1 mouse cellular context compared by ENCODE assay signal in the genomic region with DNA sequence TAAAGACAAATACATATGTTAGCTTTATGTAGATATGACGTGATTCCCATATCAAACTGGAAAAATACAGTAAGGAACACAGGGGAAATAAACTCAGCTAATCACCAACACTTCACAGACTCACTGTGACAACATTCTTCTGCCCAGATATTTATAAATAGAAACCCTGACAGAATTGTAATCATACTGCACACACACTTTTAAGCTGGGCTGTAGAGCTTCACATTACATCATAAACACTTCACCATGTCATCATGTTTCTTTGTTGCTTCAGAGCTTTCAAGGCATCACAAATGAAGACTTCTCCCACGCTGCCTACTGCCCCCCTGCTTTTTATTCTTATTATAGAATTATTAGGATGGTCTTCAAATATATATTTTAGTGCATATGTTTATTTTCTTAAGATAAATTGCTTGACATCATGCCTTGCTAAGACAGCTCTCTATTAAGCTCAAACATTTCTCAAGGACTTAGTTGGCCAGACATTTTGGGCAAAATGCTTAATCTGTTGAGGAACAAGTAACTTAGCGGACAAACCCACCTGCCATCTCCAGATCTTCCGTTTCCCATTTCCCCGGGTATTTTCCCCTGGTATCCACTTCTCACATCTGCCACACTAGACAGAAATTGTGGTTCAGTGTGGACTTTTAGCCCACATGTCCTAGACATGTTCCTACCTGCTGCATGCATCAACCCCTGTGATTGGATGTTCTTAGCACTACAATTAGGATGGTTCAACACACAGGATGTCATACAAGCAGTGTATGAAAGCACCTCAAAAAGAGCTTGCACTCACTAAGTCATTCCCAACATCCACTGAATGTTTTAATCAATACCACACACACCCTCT.
A peak's percentile ranks its signal among the peaks of the same experiment; 100 is the strongest.
TF ChIP-seq lines count a peak whose summit lies in the region.

No protein-coding gene starts in this region.

TF ChIP-seq in CH12.LX, 34 proteins besides CTCF, POLR2A, EP300 and RAD21:
- TF ChIP-seq ZNF384 (IDR thresholded peaks at IDR 0.05; ENCODE audit: low read depth, low read length): no peak
- peak; percentile 70; the same call in 1 of the 2 replicates for TF ChIP-seq IRF4 (IDR thresholded peaks at IDR 0.05; ENCODE audit: low read depth, low read length)
- TF ChIP-seq ELF1 (IDR thresholded peaks at IDR 0.05; ENCODE audit: low read depth, low read length): 0 out of 2 replicates have a peak, but pooled peaks have one; percentile 5
- TF ChIP-seq HCFC1 (IDR thresholded peaks at IDR 0.05; ENCODE audit: low read depth, low read length): no peak
- peak; percentile 76; the same call in 1 of the 2 replicates for TF ChIP-seq RCOR1 (conservative IDR thresholded peaks at IDR 0.05; ENCODE audit: low read depth, low read length)
- no peak for TF ChIP-seq SMC3 (IDR thresholded peaks at IDR 0.05; ENCODE audit: low read depth, low read length)
- TF ChIP-seq ZC3H11A (IDR thresholded peaks at IDR 0.05; ENCODE audit: low read depth, low read length): no peak
- no peak for TF ChIP-seq ZKSCAN1 (IDR thresholded peaks at IDR 0.05; ENCODE audit: borderline replicate concordance, low read depth, low read length)
- 0 out of 2 replicates have a peak, but pooled peaks have one; percentile 40 for TF ChIP-seq BHLHE40 (IDR thresholded peaks at IDR 0.05; ENCODE audit: low read depth, low read length)
- TF ChIP-seq MAFK (IDR thresholded peaks at IDR 0.05; ENCODE audit: insufficient replicate concordance, low read length): no peak; the same call in 1 of the 2 replicates
- no peak; the same call in 1 of the 2 replicates for TF ChIP-seq MXI1 (IDR thresholded peaks at IDR 0.05; ENCODE audit: low read depth, low read length)
- peak; percentile 68; the same call in 1 of the 2 replicates for TF ChIP-seq MEF2A (IDR thresholded peaks at IDR 0.05; ENCODE audit: borderline replicate concordance, low read depth, low read length)
- TF ChIP-seq CHD2 (IDR thresholded peaks at IDR 0.05; ENCODE audit: low read length): peak; percentile 46; the same call in 1 of the 2 replicates
- TF ChIP-seq USF1 (IDR thresholded peaks at IDR 0.05; ENCODE audit: low read depth, low read length): no peak
- TF ChIP-seq GABPA (IDR thresholded peaks at IDR 0.05; ENCODE audit: insufficient replicate concordance, low read depth, low read length): peak; percentile 51
- peak; percentile 83 for TF ChIP-seq CHD1 (IDR thresholded peaks at IDR 0.05; ENCODE audit: low read depth, low read length)
- peak; percentile 7 for TF ChIP-seq JUND (conservative IDR thresholded peaks at IDR 0.05; ENCODE audit: low read depth, low read length)
- TF ChIP-seq ZMIZ1 (IDR thresholded peaks at IDR 0.05; ENCODE audit: low read depth, low read length): 0 out of 2 replicates have a peak, but pooled peaks have one; percentile 72
- no peak for TF ChIP-seq E2F4 (IDR thresholded peaks at IDR 0.05; ENCODE audit: insufficient replicate concordance, low read depth, low read length)
- peak; percentile 44; the same call in 1 of the 2 replicates for TF ChIP-seq JUN (IDR thresholded peaks at IDR 0.05; ENCODE audit: insufficient read depth, low read depth, low read length)
- no peak for TF ChIP-seq KAT2A (IDR thresholded peaks at IDR 0.05; ENCODE audit: insufficient replicate concordance, low read length)
- TF ChIP-seq TCF12 (IDR thresholded peaks at IDR 0.05; ENCODE audit: low read depth, low read length): peak; percentile 93
- peak; percentile 60; the same call in 1 of the 2 replicates for TF ChIP-seq ETS1 (conservative IDR thresholded peaks at IDR 0.05; ENCODE audit: low read depth, low read length)
- TF ChIP-seq USF2 (conservative IDR thresholded peaks at IDR 0.05; ENCODE audit: low read depth, low read length): no peak
- no peak; the same call in 1 of the 2 replicates for TF ChIP-seq SIN3A (IDR thresholded peaks at IDR 0.05; ENCODE audit: low read length)
- TF ChIP-seq NELFE (IDR thresholded peaks at IDR 0.05; ENCODE audit: low read depth, low read length): 0 out of 2 replicates have a peak, but pooled peaks have one; percentile 7
- TF ChIP-seq TBP (conservative IDR thresholded peaks at IDR 0.05; ENCODE audit: low read depth, low read length): peak; percentile 88; the same call in 1 of the 2 replicates
- no peak for TF ChIP-seq UBTF (IDR thresholded peaks at IDR 0.05; ENCODE audit: low read depth, low read length)
- no peak for TF ChIP-seq NRF1 (IDR thresholded peaks at IDR 0.05; ENCODE audit: low read depth, low read length)
- no peak for TF ChIP-seq POLR2AphosphoS2 (IDR thresholded peaks at IDR 0.05; ENCODE audit: low read depth, low read length)
- peak; percentile 82 for TF ChIP-seq MAX (IDR thresholded peaks at IDR 0.05; ENCODE audit: low read length)
- no peak for TF ChIP-seq MAZ (IDR thresholded peaks at IDR 0.05; ENCODE audit: low read depth, low read length)
- no peak for TF ChIP-seq PAX5 (IDR thresholded peaks at IDR 0.05; ENCODE audit: low read length)
- TF ChIP-seq MYC (IDR thresholded peaks at IDR 0.05; ENCODE audit: low read depth, low read length): peak; percentile 85
